Mouse (Mus musculus) olfactory bulb, adult 2 months (tissue): ENCODE measurements around the gene Impdh2.

Experiments used
- CTCF ChIP-seq: fragments of 200-500 bp; IDR thresholded peaks from 2 replicates; pipeline ENCODE4 v1.5.1; 2012; ENCODE audit warnings: low read depth, mild to moderate bottlenecking, low read length, moderate library complexity; ENCODE audit not compliant: insufficient read depth
- POLR2A ChIP-seq: fragments of 200-500 bp; IDR thresholded peaks from 2 replicates; pipeline ENCODE4 v1.6.1; 2012; ENCODE audit warnings: mild to moderate bottlenecking, low read depth, low read length, moderate library complexity; ENCODE audit not compliant: insufficient read depth

DNA sequence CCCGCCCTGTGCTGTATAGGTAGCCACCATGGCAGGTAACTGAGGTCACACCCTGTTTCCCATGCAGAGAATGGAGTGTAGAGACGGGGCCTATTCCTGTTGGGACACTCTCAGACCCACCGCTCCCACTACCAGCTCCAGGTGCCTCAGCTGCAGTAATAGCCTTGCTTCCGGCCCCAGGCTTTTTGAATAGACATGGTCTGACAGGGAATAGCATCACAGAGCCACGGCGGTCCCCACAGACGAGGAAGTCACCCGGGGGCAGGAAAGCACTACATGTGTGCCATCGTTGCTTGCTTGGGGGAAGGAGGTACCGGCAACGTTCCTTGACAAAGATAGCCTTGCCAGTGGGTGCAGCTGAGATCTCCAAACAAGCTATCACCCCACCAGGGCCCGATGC lies 14.8 kb downstream of the Impdh2 start:
- TF ChIP-seq CTCF (no peak), POLR2A (no peak)
